Mouse (Mus musculus) lung, postnatal 0 days (tissue): ENCODE measurements around the gene Ankrd60. TPM values are rescaled to one million over a fixed set of nuclear protein-coding genes. Genes with fewer than 3 reads are reported as not detected.

Experiments
- ATAC-seq: fragments of 200-750 bp; cut with Nextera tagmentation; 2 replicates; pipeline ENCODE4 v1.8.0; 2017; ENCODE audit warnings: moderate library complexity
- DNase-seq: peaks from one replicate; pipeline ENCODE4 v3.0.0-alpha.2; 2016; ENCODE audit warnings: low spot score
- H3K27ac ChIP-seq: fragments of 300-500 bp; sonication (generic); 2 replicates; pipeline ENCODE4 v1.5.1; 2014; ENCODE audit warnings: antibody characterized with exemption, mild to moderate bottlenecking, low read length, mixed read lengths
- H3K27me3 ChIP-seq: fragments of 300-500 bp; sonication (generic); replicated peaks from 2 replicates; pipeline ENCODE4 v1.6.1; 2014; ENCODE audit warnings: low read length, mixed read lengths; ENCODE audit not compliant: insufficient read depth
- H3K36me3 ChIP-seq: fragments of 300-500 bp; sonication (generic); 2 replicates; pipeline ENCODE4 v1.6.1; 2014; ENCODE audit warnings: low read length, mixed read lengths; ENCODE audit not compliant: insufficient read depth
- H3K4me1 ChIP-seq: fragments of 300-500 bp; sonication (generic); 2 replicates; pipeline ENCODE4 v1.6.1; 2014; ENCODE audit warnings: antibody characterized with exemption, low read depth, low read length, mixed read lengths; ENCODE audit not compliant: insufficient read depth
- H3K4me2 ChIP-seq: fragments of 300-500 bp; sonication (generic); replicated peaks from 2 replicates; pipeline ENCODE4 v1.6.1; 2014; ENCODE audit warnings: low read depth, mild to moderate bottlenecking, low read length, moderate library complexity, mixed read lengths
- H3K4me3 ChIP-seq: fragments of 300-500 bp; sonication (generic); 2 replicates; pipeline ENCODE4 v1.5.1; 2014; ENCODE audit warnings: low read depth, low read length
- H3K9ac ChIP-seq: fragments of 300-500 bp; sonication (generic); replicated peaks from 2 replicates; pipeline ENCODE4 v1.6.1; 2014; ENCODE audit warnings: low read depth, mild to moderate bottlenecking
- H3K9me3 ChIP-seq: fragments of 300-500 bp; sonication (generic); 2 replicates; pipeline ENCODE4 v1.6.1; 2016; ENCODE audit warnings: low read length, mixed read lengths
- CTCF ChIP-seq: IDR thresholded peaks from 2 replicates; pipeline ENCODE4 v1.5.1; 2016; ENCODE audit warnings: antibody characterized with exemption, mild to moderate bottlenecking
- EP300 ChIP-seq: IDR thresholded peaks from 2 replicates; pipeline ENCODE4 v1.6.1; 2016; ENCODE audit warnings: antibody characterized with exemption, mild to moderate bottlenecking, control low read depth
- WGBS: fragments of 180-500 bp; shearing (Covaris S2); extraction: QIAGEN DNeasy Blood & Tissue Kit; methylation state at CpG from one replicate; pipeline ENCODE4 v1.1.7; 2014; 5-methylcytosine and 5-hydroxymethylcytosine counted together
- polyA plus RNA-seq: library from polyadenylated mRNA; unstranded; fragments of >200 nt; fragmentation: Nextera tagmentation; extraction: Ambion mirVana; gene quantifications from 2 replicates; pipeline ENCODE4 v1.2.1, GENCODE M21; 2015

Ankrd60 gene
- polyA plus RNA-seq, 1 experiment from 2014 or later = not detected

DNA sequence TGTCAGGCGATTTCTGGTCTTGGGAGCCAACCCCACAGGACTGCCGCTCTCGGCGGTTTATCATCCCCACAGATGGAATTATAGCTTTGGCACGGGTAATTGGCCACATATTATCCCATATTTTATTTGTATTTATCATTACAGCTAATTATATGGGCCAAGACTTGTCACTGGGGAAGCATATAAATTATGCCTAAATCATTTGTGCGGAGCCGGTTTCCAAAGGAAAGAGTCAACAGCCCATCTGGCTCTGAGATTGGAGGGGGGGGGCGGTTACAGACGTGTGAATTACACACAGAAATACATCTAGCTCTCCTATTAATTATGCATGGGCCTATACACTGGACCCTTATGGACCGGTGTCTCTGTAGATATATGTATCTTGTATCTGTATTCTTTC lies 28.9 kb downstream of the Ankrd60 start:
- Histone ChIP-seq H3K27me3 (no peaks in the 10 kb centered on the region), H3K4me2 (no peak overlapping the region), H3K9me3 (no peaks in the 10 kb centered on the region), H3K4me1 (no peaks in the 10 kb centered on the region), H3K9ac (no peak overlapping the region), H3K36me3 (no peaks in the 10 kb centered on the region), H3K4me3 (no peak overlapping the region), H3K27ac (no peak overlapping the region)
- no peak for DNase-seq
- no peak for TF ChIP-seq EP300
- no peak for TF ChIP-seq CTCF
- ATAC-seq = no peak
- WGBS = 78% methylated on average over 10 of the region's 10 CpGs

DNA sequence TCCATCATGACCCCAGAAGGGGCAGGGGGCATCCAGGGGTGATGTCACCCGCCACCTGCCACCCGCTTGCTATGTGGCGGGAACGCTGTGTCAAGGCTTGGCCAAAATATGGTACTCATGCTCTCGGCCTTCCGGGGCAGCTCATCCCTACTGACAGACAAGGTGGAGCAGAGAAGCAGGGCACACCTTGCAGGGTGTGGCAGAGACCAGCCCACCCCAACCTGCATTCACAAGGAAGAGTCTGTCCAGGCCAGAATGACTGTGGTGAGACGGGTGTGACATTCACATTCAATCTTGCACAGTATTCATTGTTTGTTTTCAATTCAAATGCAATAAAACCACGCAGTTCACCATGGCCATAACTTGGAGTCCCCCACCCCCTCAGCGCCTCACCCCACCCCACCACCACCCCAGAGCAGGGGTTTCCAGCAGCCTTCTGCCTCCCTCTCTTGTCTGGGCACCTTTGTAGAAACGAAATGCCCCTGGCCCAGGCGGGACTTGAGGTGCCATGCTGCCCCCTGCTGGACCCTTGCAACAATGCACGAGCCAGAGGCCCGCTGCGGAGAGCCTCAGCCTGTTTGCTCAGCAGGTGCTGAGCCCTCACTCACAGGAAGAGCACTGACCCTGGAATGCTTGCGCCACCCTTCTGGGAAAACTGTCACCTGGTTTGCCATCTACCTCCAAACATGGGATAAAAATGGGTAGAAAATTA lies 32.0 kb downstream of the Ankrd60 start:
- WGBS = 42% methylated on average over 15 of the region's 15 CpGs
- Histone ChIP-seq H3K4me2 (no peak overlapping the region), H3K27me3 (no peaks in the 10 kb centered on the region), H3K36me3 (no peaks in the 10 kb centered on the region), H3K9ac (no peak overlapping the region), H3K27ac (no peak overlapping the region), H3K4me1 (no peaks in the 10 kb centered on the region), H3K4me3 (no peak overlapping the region), H3K9me3 (no peaks in the 10 kb centered on the region)
- DNase-seq = peak; percentile 82
- TF ChIP-seq CTCF = peak; percentile 92
- no peak for TF ChIP-seq EP300
- peak; percentile 65 for ATAC-seq

GRCm38 (mm10) chr2:173542716-173543115 lies 35.4 kb downstream of the Ankrd60 start:
- H3K4me3 ChIP-seq = no peak overlapping the region
- no peak for ATAC-seq
- no peaks in the 10 kb centered on the region for H3K27me3 ChIP-seq
- DNase-seq = no peak
- H3K9ac ChIP-seq = no peak overlapping the region
- TF ChIP-seq EP300 (no peak), CTCF (no peak)
- no peak overlapping the region for H3K4me2 ChIP-seq
- WGBS = 81% methylated on average over 4 of the region's 4 CpGs
- H3K36me3 ChIP-seq = no peaks in the 10 kb centered on the region
- no peaks in the 10 kb centered on the region for H3K4me1 ChIP-seq
- H3K27ac ChIP-seq = no peak overlapping the region
- H3K9me3 ChIP-seq = no peaks in the 10 kb centered on the region

GRCm38 (mm10) chr2:173541748-173542147 lies 36.4 kb downstream of the Ankrd60 start:
- no peak overlapping the region for H3K4me3 ChIP-seq
- no peak for DNase-seq
- no peak for TF ChIP-seq CTCF
- TF ChIP-seq EP300 = no peak
- no peaks in the 10 kb centered on the region for H3K4me1 ChIP-seq
- whole genome bisulfite sequencing = 55% methylated on average over 4 of the region's 4 CpGs
- no peaks in the 10 kb centered on the region for H3K27me3 ChIP-seq
- no peaks in the 10 kb centered on the region for H3K36me3 ChIP-seq
- H3K27ac ChIP-seq = no peak overlapping the region
- H3K9me3 ChIP-seq = no peaks in the 10 kb centered on the region
- no peak overlapping the region for H3K9ac ChIP-seq
- no peak overlapping the region for H3K4me2 ChIP-seq
- no peak for ATAC-seq

- Histone ChIP-seq H3K4me2 (no peak overlapping the region), H3K27ac (no peak overlapping the region), H3K9me3 (no peaks in the 10 kb centered on the region), H3K36me3 (no peaks in the 10 kb centered on the region), H3K27me3 (no peaks in the 10 kb centered on the region), H3K4me1 (no peaks in the 10 kb centered on the region), H3K4me3 (no peak overlapping the region), H3K9ac (no peak overlapping the region)
- no peak for DNase-seq
- WGBS = 53% methylated on average over 15 of the region's 15 CpGs
- ATAC-seq = no peak
- no peak for TF ChIP-seq CTCF
- TF ChIP-seq EP300 = no peak
Observed at GRCm38 (mm10) chr2:173539781-173540180, 38.4 kb downstream of the Ankrd60 start.

- no peaks in the 10 kb centered on the region for H3K36me3 ChIP-seq
- no peak overlapping the region for H3K27ac ChIP-seq
- no peak overlapping the region for H3K4me3 ChIP-seq
- TF ChIP-seq EP300 = no peak
- no peak for TF ChIP-seq CTCF
- H3K27me3 ChIP-seq = no peaks in the 10 kb centered on the region
- no peak for ATAC-seq
- H3K9me3 ChIP-seq = no peaks in the 10 kb centered on the region
- WGBS = 66% methylated on average over 9 of the region's 9 CpGs
- H3K9ac ChIP-seq = no peak overlapping the region
- DNase-seq = no peak
- no peak overlapping the region for H3K4me2 ChIP-seq
- no peaks in the 10 kb centered on the region for H3K4me1 ChIP-seq
Observed at GRCm38 (mm10) chr2:173535886-173536285, 42.3 kb downstream of the Ankrd60 start.
